Mouse (Mus musculus): ENCODE results near the gene Tcf7. TPM values are rescaled to one million over a fixed set of nuclear protein-coding genes. Genes with fewer than 3 reads are reported as not detected.

Tcf7 gene
- polyA plus RNA-seq, 2 experiments: 1.6 to 1.8 TPM

- TF ChIP-seq CTCF (IDR thresholded peaks at IDR 0.05; ENCODE audit: low read depth) (no peak), EP300 (IDR thresholded peaks at IDR 0.05; ENCODE audit: low read depth) (no peak)
- Histone ChIP-seq H3K36me3 (replicated peaks; ENCODE audit: control insufficient read depth, insufficient read depth, low read depth) (no peaks in the 10 kb centered on the region), H3K27ac (no peak overlapping the region), H3K27me3 (ENCODE audit: control insufficient read depth, insufficient read depth, low read length) (peaks cover 13% of the 10 kb centered on the region), H3K9me3 (ENCODE audit: control insufficient read depth, low read length) (no peaks in the 10 kb centered on the region), H3K4me1 (replicated peaks; ENCODE audit: control insufficient read depth in 2 of 2, insufficient read depth in 2 of 2, low read length in 1 of 2) (no peaks in the 10 kb centered on the region), H3K4me2 (ENCODE audit: low read depth) (no peak overlapping the region), H3K9ac (replicated peaks) (no peak overlapping the region), H3K4me3 (ENCODE audit: insufficient read depth in 1 of 2, low read depth in 2 of 2, low read length in 2 of 2) (no peak overlapping the region)
- no peak for ATAC-seq (ENCODE audit: insufficient read depth)
- 73% methylated on average over 6 of the region's 6 CpGs for WGBS (ENCODE audit: insufficient replicate concordance)
- no peak for DNase-seq (ENCODE audit: low read depth in 3 of 3, low spot score in 3 of 3)
These were observed 5.2 kb downstream of the Tcf7 start for GRCm38 (mm10) chr11:52277433-52278150.

GRCm38 (mm10) chr11:52276961-52277391 is 5.8 kb downstream of the Tcf7 start:
- TF ChIP-seq CTCF (IDR thresholded peaks at IDR 0.05; ENCODE audit: low read depth) (no peak), EP300 (IDR thresholded peaks at IDR 0.05; ENCODE audit: low read depth) (no peak)
- DNase-seq (ENCODE audit: low read depth in 3 of 3, low spot score in 3 of 3) (no peak), ATAC-seq (ENCODE audit: insufficient read depth) (no peak)
- H3K27me3 ChIP-seq (ENCODE audit: control insufficient read depth, insufficient read depth, low read length): peaks cover 6% of the 10 kb centered on the region
- no peak overlapping the region for H3K4me2 ChIP-seq (ENCODE audit: low read depth)
- H3K4me3 ChIP-seq (ENCODE audit: insufficient read depth in 1 of 2, low read depth in 2 of 2, low read length in 2 of 2): no peak overlapping the region
- WGBS (ENCODE audit: insufficient replicate concordance): 59% methylated on average over 8 of the region's 8 CpGs
- H3K4me1 ChIP-seq (replicated peaks; ENCODE audit: control insufficient read depth in 2 of 2, insufficient read depth in 2 of 2, low read length in 1 of 2): no peaks in the 10 kb centered on the region
- no peaks in the 10 kb centered on the region for H3K9me3 ChIP-seq (ENCODE audit: control insufficient read depth, low read length)
- H3K9ac ChIP-seq (replicated peaks): no peak overlapping the region
- no peak overlapping the region for H3K27ac ChIP-seq
- H3K36me3 ChIP-seq (replicated peaks; ENCODE audit: control insufficient read depth, insufficient read depth, low read depth): no peaks in the 10 kb centered on the region

GRCm38 (mm10) chr11:52275774-52276555 is 6.8 kb downstream of the Tcf7 start:
- DNase-seq (ENCODE audit: low read depth in 3 of 3, low spot score in 3 of 3): no peak
- ATAC-seq (ENCODE audit: insufficient read depth): no peak
- Histone ChIP-seq H3K9ac (replicated peaks) (no peak overlapping the region), H3K27ac (no peak overlapping the region), H3K9me3 (ENCODE audit: control insufficient read depth, low read length) (no peaks in the 10 kb centered on the region), H3K27me3 (ENCODE audit: control insufficient read depth, insufficient read depth, low read length) (no peaks in the 10 kb centered on the region; the same call in 1 of the 2 replicates), H3K4me3 (ENCODE audit: insufficient read depth in 1 of 2, low read depth in 2 of 2, low read length in 2 of 2) (no peak overlapping the region), H3K4me2 (ENCODE audit: low read depth) (no peak overlapping the region), H3K4me1 (replicated peaks; ENCODE audit: control insufficient read depth in 2 of 2, insufficient read depth in 2 of 2, low read length in 1 of 2) (no peaks in the 10 kb centered on the region), H3K36me3 (replicated peaks; ENCODE audit: control insufficient read depth, insufficient read depth, low read depth) (no peaks in the 10 kb centered on the region)
- 55% methylated on average over 9 of the region's 9 CpGs for WGBS (ENCODE audit: insufficient replicate concordance)
- TF ChIP-seq EP300 (IDR thresholded peaks at IDR 0.05; ENCODE audit: low read depth) (no peak), CTCF (IDR thresholded peaks at IDR 0.05; ENCODE audit: low read depth) (no peak)

GRCm38 (mm10) chr11:52275366-52275765 is 7.4 kb downstream of the Tcf7 start:
- Histone ChIP-seq H3K4me1 (replicated peaks; ENCODE audit: control insufficient read depth in 2 of 2, insufficient read depth in 2 of 2, low read length in 1 of 2) (no peaks in the 10 kb centered on the region), H3K27me3 (ENCODE audit: control insufficient read depth, insufficient read depth, low read length) (no peaks in the 10 kb centered on the region), H3K9me3 (ENCODE audit: control insufficient read depth, low read length) (no peaks in the 10 kb centered on the region), H3K4me2 (ENCODE audit: low read depth) (no peak overlapping the region), H3K27ac (no peak overlapping the region), H3K4me3 (ENCODE audit: insufficient read depth in 1 of 2, low read depth in 2 of 2, low read length in 2 of 2) (no peak overlapping the region), H3K9ac (replicated peaks) (no peak overlapping the region), H3K36me3 (replicated peaks; ENCODE audit: control insufficient read depth, insufficient read depth, low read depth) (no peaks in the 10 kb centered on the region)
- no peak for TF ChIP-seq EP300 (IDR thresholded peaks at IDR 0.05; ENCODE audit: low read depth)
- no peak for TF ChIP-seq CTCF (IDR thresholded peaks at IDR 0.05; ENCODE audit: low read depth)
- no peak for DNase-seq (ENCODE audit: low read depth in 3 of 3, low spot score in 3 of 3)
- WGBS (ENCODE audit: insufficient replicate concordance): 56% methylated on average over 8 of the region's 8 CpGs
- ATAC-seq (ENCODE audit: insufficient read depth): no peak

- H3K4me3 ChIP-seq (ENCODE audit: insufficient read depth in 1 of 2, low read depth in 2 of 2, low read length in 2 of 2): no peak overlapping the region
- ATAC-seq (ENCODE audit: insufficient read depth): no peak
- 70% methylated on average over 20 of the region's 20 CpGs for WGBS (ENCODE audit: insufficient replicate concordance)
These were observed 8.2 kb downstream of the Tcf7 start for GRCm38 (mm10) chr11:52274456-52275112.

More at GRCm38 (mm10) chr11:52274456-52275112, 8.2 kb downstream of the Tcf7 start:
- no peak overlapping the region for H3K9ac ChIP-seq (replicated peaks)
- H3K27me3 ChIP-seq (ENCODE audit: control insufficient read depth, insufficient read depth, low read length): no peaks in the 10 kb centered on the region
- H3K36me3 ChIP-seq (replicated peaks; ENCODE audit: control insufficient read depth, insufficient read depth, low read depth): no peaks in the 10 kb centered on the region
- no peak for TF ChIP-seq EP300 (IDR thresholded peaks at IDR 0.05; ENCODE audit: low read depth)
- TF ChIP-seq CTCF (IDR thresholded peaks at IDR 0.05; ENCODE audit: low read depth): no peak
- no peak for DNase-seq (ENCODE audit: low read depth in 3 of 3, low spot score in 3 of 3)
- H3K9me3 ChIP-seq (ENCODE audit: control insufficient read depth, low read length): no peaks in the 10 kb centered on the region
- no peaks in the 10 kb centered on the region for H3K4me1 ChIP-seq (replicated peaks; ENCODE audit: control insufficient read depth in 2 of 2, insufficient read depth in 2 of 2, low read length in 1 of 2)
- H3K4me2 ChIP-seq (ENCODE audit: low read depth): no peak overlapping the region
- H3K27ac ChIP-seq: no peak overlapping the region

All from liver, embryonic 14.5 days (tissue).